Mouse (Mus musculus) cortical plate, adult 2 months (tissue): ENCODE data around the gene Osgepl1.

Experiments used
- CTCF ChIP-seq: fragments of 200-500 bp; IDR thresholded peaks from 2 replicates; pipeline ENCODE4 v1.5.1; 2011; ENCODE audit warnings: mild to moderate bottlenecking, control low read depth, low read length; ENCODE audit not compliant: insufficient read depth; ENCODE audit errors: extremely low read depth
- POLR2A ChIP-seq: fragments of 200-500 bp; IDR thresholded peaks from 2 replicates; pipeline ENCODE4 v1.6.1; 2011; ENCODE audit warnings: mild to moderate bottlenecking, low read length, control low read depth; ENCODE audit not compliant: insufficient read depth; ENCODE audit errors: extremely low read depth

DNA sequence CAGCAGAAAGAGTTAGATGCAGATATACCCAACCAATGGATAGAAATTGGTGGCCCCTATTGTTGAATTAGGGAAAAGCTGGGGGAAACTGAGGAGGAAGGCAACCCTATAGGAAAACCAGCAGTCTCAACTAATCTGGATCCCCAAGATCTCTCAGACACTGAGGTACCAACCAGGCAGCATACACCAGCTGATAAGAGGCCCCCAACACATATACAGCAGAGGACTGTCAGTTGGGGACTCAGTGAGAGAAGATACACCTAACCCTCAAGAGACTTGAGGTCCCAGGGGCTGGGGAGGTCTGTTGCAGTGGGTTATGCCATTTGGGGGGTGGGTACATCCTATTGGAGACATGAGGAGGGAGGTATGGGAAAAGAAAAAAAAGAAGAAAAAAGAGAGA is 22.0 kb downstream of the Osgepl1 start:
- TF ChIP-seq CTCF (no peak), POLR2A (no peak)
